Mouse (Mus musculus) embryonic facial prominence, embryonic 12.5 days (tissue): ENCODE results near the gene Zbtb16. TPM values are rescaled to one million over a fixed set of nuclear protein-coding genes. Genes with fewer than 3 reads are reported as not detected.
A peak's percentile ranks its signal among the peaks of the same experiment; 100 is the strongest.

Source experiments
- ATAC-seq: fragments of 200-750 bp; cut with Nextera tagmentation; 2 replicates; pipeline ENCODE4 v1.8.0; 2017; ENCODE audit not compliant: insufficient number of reproducible peaks, insufficient read depth, low FRiP score, low TSS enrichment
- H3K27ac ChIP-seq: fragments of 300-500 bp; sonication (generic); 2 replicates; pipeline ENCODE4 v1.5.1; 2016; ENCODE audit warnings: mild to moderate bottlenecking
- H3K27me3 ChIP-seq: fragments of 300-500 bp; sonication (generic); 2 replicates; pipeline ENCODE4 v1.6.1; 2016; ENCODE audit warnings: mild to moderate bottlenecking, moderate library complexity
- H3K36me3 ChIP-seq: fragments of 300-500 bp; sonication (generic); 2 replicates; pipeline ENCODE4 v1.6.1; 2016; ENCODE audit warnings: mild to moderate bottlenecking
- H3K4me1 ChIP-seq: fragments of 300-500 bp; sonication (generic); 2 replicates; pipeline ENCODE4 v1.6.1; 2016
- H3K4me2 ChIP-seq: fragments of 300-500 bp; sonication (generic); replicated peaks from 2 replicates; pipeline ENCODE4 v1.6.1; 2016; ENCODE audit warnings: mild to moderate bottlenecking, moderate library complexity
- H3K4me3 ChIP-seq: fragments of 300-500 bp; sonication (generic); 2 replicates; pipeline ENCODE4 v1.5.1; 2016; ENCODE audit warnings: mild to moderate bottlenecking
- H3K9ac ChIP-seq: fragments of 300-500 bp; sonication (generic); 2 replicates; pipeline ENCODE4 v1.6.1; 2016; ENCODE audit warnings: mild to moderate bottlenecking, moderate library complexity
- H3K9me3 ChIP-seq: fragments of 300-500 bp; sonication (generic); 2 replicates; pipeline ENCODE4 v1.6.1; 2016; ENCODE audit warnings: mild to moderate bottlenecking, moderate library complexity
- WGBS: fragments of 180-500 bp; shearing (Covaris S2); methylation state at CpG from one replicate; pipeline ENCODE4 v1.1.7; 2016; 5-methylcytosine and 5-hydroxymethylcytosine counted together
- polyA plus RNA-seq: library from polyadenylated mRNA; unstranded; fragments of >200 nt; fragmentation: Nextera tagmentation; extraction: Ambion mirVana; gene quantifications from 2 replicates; pipeline ENCODE4 v1.2.1, GENCODE M21; 2016

The Zbtb16 gene
- polyA plus RNA-seq, 1 experiment from 2014 or later, result 4.1 TPM

DNA sequence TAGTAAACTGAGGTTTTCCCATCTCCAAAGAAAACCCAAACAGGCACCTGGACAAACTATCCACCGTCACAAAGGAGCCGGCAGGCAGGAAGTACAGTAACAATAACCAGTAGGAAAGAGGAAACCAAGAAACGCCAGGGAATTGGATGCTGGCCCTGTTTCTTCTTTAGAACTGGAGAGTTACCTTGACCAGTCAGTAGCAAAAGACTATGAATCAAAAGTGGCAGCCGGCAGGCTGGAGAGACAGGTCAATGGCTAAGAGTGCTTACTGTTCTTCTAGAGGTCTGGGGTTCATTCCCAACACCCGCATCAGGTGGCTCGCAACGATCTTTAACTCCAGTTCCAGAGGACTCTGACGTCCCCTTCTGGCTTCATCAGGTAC, 74.9 kb downstream of the Zbtb16 start:
- Histone ChIP-seq H3K27me3 (no peaks in the 10 kb centered on the region), H3K36me3 (no peaks in the 10 kb centered on the region), H3K4me3 (no peak overlapping the region), H3K9me3 (no peaks in the 10 kb centered on the region), H3K4me2 (no peak overlapping the region), H3K4me1 (peaks cover 32% of the 10 kb centered on the region), H3K9ac (no peak overlapping the region), H3K27ac (peak overlapping the region; percentile 78)
- ATAC-seq, result no peak
- WGBS, result 62% methylated on average over 8 of the region's 8 CpGs

DNA sequence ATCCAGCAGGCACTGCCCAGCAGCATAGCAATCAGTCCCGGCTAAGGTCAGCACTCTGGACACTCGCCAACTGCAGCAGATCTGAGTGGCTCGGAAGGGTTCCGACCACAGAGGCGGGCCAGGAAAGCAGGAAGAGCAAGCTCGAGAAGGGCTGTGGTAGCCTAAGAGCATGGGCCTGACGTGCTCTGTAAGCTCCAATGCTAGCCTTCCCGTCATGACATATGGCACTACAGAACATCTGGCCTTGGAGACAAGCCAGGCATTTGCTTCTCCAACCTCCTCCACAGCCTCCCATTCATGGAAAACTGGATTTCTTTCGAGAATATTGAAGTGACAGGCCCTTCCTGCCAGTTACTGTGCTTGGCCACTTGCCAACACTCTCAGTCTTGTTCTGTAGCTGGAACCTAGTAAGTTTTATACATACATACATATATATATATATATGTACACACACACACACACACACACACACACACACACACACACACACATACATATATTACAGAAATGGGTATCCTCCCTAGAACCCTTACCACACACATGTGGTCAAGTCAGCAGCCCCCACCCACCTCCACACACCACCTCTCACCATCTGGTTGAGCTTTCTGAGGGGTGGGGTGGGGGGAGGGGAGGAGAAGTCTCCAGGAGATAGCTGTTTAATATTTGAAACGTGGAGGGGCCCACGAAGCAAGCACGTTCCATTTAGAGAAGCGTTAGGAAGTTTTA, 75.4 kb downstream of the Zbtb16 start:
- no peaks in the 10 kb centered on the region for H3K36me3 ChIP-seq
- ATAC-seq, result peak; percentile 76
- no peaks in the 10 kb centered on the region for H3K9me3 ChIP-seq
- no peak overlapping the region for H3K4me2 ChIP-seq
- H3K9ac ChIP-seq, result no peak overlapping the region
- peaks cover 37% of the 10 kb centered on the region for H3K4me1 ChIP-seq
- peak overlapping the region; percentile 78 for H3K27ac ChIP-seq
- H3K27me3 ChIP-seq, result no peaks in the 10 kb centered on the region
- 40% methylated on average over 13 of the region's 13 CpGs for WGBS
- no peak overlapping the region for H3K4me3 ChIP-seq

DNA sequence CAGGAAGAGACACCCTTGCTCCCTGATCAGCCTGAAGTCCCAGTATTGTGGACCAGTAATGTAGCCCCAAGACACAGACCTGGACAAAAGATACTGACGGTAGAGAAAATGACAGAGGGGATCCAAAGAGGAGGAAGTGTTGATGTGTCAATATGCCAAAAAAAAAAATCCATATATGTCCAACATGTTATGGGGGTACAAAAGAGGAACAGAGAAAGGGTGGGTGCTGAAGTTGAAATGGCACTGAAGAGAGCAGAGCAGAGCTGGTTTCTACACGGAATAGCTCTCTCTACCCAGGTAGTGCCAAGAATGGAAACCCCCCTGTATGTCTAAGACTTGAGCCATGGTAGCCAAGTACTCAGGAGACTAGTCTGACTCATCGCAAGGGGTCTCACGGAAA, 76.9 kb downstream of the Zbtb16 start:
- peaks cover 41% of the 10 kb centered on the region for H3K4me1 ChIP-seq
- H3K27ac ChIP-seq, result no peak overlapping the region

DNA sequence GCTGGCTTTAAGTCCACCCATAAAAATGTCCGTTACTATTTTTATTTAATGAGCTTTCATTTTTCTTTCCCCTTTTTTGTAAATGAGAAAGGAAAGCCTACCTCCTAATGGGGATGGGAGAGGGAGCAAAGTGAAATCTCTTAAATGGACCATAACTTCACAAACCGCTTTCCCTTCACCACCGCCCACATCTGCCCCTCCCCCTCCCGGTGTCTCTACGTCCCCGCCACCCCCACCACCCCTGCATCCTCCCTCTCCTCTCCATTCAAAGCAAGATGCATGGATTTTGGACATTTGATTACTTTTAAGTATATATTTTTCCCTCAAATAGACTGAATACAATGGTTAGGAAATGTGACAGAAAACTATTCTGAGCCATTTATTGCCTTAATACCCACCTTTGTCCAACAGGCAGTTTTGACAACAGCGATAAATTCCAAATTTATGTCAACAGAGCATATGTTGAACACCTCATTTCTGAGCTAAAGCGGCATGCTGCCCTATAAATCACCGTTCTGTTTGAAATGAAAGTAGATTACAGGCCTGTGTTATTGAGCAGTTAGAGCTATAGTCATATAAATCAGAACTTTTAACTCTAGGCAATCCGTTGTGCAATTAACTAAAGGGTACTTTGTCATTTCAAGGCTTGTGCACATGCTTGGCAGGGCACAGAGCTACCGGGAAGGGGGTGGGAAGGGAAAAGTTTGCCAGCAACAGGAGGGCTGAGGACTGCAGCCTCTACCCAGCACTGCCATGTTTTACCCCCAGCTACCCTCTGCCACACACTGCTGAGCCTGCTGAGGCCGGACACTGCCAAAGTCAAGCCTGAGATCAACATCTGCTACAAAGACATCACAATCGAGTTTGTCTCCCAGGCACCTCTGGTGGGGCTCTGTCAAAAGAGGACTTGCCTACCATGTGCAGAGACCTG, 78.1 kb downstream of the Zbtb16 start:
- 66% methylated on average over 13 of the region's 13 CpGs for WGBS
- Histone ChIP-seq H3K27me3 (no peaks in the 10 kb centered on the region), H3K4me2 (no peak overlapping the region), H3K4me3 (no peak overlapping the region), H3K4me1 (peaks cover 41% of the 10 kb centered on the region), H3K27ac (no peak overlapping the region), H3K36me3 (no peaks in the 10 kb centered on the region), H3K9ac (no peak overlapping the region), H3K9me3 (no peaks in the 10 kb centered on the region)
- ATAC-seq, result no peak

More for the DNA sequence above, 76.9 kb downstream of the Zbtb16 start:
- no peaks in the 10 kb centered on the region for H3K9me3 ChIP-seq
- no peaks in the 10 kb centered on the region for H3K36me3 ChIP-seq
- no peak overlapping the region for H3K9ac ChIP-seq
- no peak overlapping the region for H3K4me3 ChIP-seq
- H3K4me2 ChIP-seq, result no peak overlapping the region
- no peak for ATAC-seq
- no peaks in the 10 kb centered on the region for H3K27me3 ChIP-seq
- 89% methylated on average over 4 of the region's 4 CpGs for WGBS

DNA sequence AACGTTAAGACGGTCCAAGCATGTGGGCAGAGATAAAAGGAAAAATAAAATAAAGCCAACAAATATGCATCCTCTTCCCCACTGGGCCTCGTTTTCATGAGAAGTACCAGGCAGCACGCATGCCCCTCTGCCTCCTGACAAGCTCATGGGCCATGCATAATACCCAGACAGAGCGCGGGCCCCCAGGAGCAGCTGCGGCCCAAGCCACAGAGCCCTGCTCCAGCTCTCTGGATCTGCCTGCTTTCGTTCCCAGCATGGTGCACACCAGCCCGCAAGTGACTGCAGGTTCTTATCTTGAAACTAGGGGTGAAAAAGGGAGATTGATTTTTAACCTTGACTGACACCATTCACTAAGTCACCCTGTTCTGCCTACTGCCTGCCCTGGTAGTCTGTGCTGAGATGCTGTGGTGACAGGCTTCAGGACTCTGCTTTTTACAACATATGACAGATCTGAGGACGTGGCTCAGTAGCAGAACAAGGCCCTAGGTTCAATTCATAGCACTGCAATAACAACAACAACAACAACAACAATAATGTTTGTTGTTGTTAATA, 79.7 kb downstream of the Zbtb16 start:
- Histone ChIP-seq H3K9ac (no peak overlapping the region), H3K9me3 (no peaks in the 10 kb centered on the region), H3K36me3 (no peaks in the 10 kb centered on the region), H3K4me1 (peaks cover 34% of the 10 kb centered on the region), H3K27me3 (no peaks in the 10 kb centered on the region), H3K27ac (0 out of 2 replicates have a peak overlapping the region, but pooled peaks have one; percentile 5), H3K4me2 (no peak overlapping the region), H3K4me3 (no peak overlapping the region)
- 46% methylated on average over 10 of the region's 10 CpGs for WGBS
- ATAC-seq, result no peak

DNA sequence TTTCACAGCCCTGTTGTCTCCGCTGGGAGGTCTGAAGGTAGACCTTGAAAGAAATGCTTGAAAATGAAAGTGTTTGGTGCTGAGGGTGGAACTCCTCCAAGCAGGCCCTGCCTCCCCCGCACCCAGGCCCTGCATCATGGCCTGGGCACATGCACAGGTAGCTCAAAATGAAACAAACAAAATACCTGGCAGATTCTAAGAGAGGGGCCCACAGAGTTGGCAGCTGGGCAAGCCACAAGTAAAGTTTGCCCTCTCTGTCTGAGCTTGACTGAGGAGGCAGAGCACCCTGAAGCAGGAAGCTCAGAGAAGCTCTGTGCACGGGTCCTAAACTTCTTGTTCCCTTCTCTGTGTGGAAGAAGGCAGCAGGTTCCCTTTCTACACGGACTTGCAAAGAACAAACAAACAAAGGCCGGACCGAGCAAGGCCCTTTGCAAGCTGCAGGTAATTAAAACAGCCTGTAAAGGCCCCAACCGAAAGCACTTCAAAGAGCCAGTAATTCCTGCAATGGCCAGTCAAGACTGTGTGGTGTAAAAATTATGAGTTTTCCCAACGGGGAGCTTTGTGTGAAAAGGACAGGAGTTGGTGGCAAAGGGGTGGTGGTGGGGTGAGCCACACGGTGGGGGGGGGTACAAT, 80.5 kb downstream of the Zbtb16 start:
- H3K9ac ChIP-seq, result no peak overlapping the region
- H3K27me3 ChIP-seq, result no peaks in the 10 kb centered on the region
- H3K36me3 ChIP-seq, result no peaks in the 10 kb centered on the region
- H3K9me3 ChIP-seq, result no peaks in the 10 kb centered on the region
- H3K4me1 ChIP-seq, result peaks cover 26% of the 10 kb centered on the region
- peak overlapping the region; percentile 5; the same call in 1 of the 2 replicates for H3K27ac ChIP-seq
- no peak overlapping the region for H3K4me2 ChIP-seq
- WGBS, result 27% methylated on average over 9 of the region's 9 CpGs
- no peak overlapping the region for H3K4me3 ChIP-seq
- no peak for ATAC-seq

DNA sequence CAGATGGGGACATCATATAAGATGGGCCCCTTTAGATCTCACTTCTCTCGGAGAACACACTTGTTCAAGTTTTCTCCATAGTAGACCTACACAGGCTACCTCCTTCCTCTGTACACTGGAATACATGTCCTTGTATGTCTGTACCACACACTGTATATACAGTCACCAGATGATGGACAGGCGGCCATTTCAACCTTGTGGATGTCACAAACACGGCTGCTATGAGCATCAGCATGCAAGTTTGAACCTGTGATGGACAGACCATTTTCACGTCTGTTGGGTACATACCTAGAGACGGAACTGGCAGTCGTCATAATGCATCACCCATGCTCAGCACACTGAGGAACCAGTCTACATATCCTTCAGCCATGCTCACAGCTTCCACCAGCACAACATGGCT, 81.6 kb downstream of the Zbtb16 start:
- ATAC-seq, result no peak; the same call in 1 of the 2 replicates
- no peaks in the 10 kb centered on the region for H3K27me3 ChIP-seq
- H3K4me3 ChIP-seq, result no peak overlapping the region
- no peak overlapping the region for H3K9ac ChIP-seq
- H3K9me3 ChIP-seq, result no peaks in the 10 kb centered on the region
- no peak overlapping the region for H3K4me2 ChIP-seq
- 95% methylated on average over 6 of the region's 6 CpGs for WGBS
- H3K27ac ChIP-seq, result no peak overlapping the region
- H3K36me3 ChIP-seq, result no peaks in the 10 kb centered on the region
- H3K4me1 ChIP-seq, result peaks cover 17% of the 10 kb centered on the region

DNA sequence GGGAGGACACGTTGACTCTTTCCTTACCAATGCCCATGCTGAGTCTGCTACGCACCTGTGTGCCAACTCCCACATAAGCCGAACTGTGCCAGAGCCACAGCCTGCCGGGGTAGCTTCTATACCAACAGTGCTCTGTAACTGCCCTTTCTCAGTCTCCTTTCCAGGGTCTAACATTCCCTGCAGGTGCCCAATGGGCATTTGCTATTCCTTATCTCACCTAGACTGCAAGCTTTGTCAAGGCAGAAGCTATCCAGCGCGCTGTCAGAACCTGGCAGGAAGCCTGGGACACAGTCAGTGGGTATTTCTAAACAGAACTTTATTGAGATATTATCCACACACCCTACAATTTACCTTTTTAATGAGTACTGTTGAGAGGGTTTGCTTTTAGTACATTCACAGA, 82.1 kb downstream of the Zbtb16 start:
- H3K4me1 ChIP-seq, result peaks cover 17% of the 10 kb centered on the region
- no peak for ATAC-seq
- H3K36me3 ChIP-seq, result no peaks in the 10 kb centered on the region
- no peaks in the 10 kb centered on the region for H3K9me3 ChIP-seq
- no peak overlapping the region for H3K4me3 ChIP-seq
- no peak overlapping the region for H3K4me2 ChIP-seq
- no peak overlapping the region for H3K9ac ChIP-seq
- no peaks in the 10 kb centered on the region for H3K27me3 ChIP-seq
- WGBS, result 94% methylated on average over 6 of the region's 6 CpGs
- no peak overlapping the region for H3K27ac ChIP-seq

DNA sequence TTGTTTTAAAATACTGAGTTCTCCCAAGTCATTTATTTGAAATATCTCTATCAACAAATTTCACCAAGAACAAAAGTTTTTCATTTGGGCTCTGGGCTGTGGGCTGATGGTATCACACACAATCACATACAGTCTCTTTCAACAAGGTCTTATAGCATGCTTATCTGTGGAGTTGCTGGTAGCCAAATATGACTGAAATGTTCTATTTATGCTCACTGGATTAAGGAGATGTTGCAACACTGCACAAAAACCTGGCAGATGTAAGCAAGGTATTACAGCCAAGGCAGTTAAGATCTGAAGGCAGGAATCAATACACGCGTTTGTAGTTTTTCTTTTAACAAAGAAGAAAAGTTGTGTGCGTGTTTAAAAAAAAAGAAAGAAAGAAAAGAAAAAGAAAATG, 84.1 kb downstream of the Zbtb16 start:
- WGBS, result 89% methylated on average over 3 of the region's 3 CpGs
- Histone ChIP-seq H3K9me3 (no peaks in the 10 kb centered on the region), H3K4me2 (no peak overlapping the region), H3K27me3 (no peaks in the 10 kb centered on the region), H3K4me1 (peaks cover 15% of the 10 kb centered on the region), H3K27ac (no peak overlapping the region), H3K36me3 (no peaks in the 10 kb centered on the region), H3K9ac (no peak overlapping the region), H3K4me3 (no peak overlapping the region)
- ATAC-seq, result no peak

DNA sequence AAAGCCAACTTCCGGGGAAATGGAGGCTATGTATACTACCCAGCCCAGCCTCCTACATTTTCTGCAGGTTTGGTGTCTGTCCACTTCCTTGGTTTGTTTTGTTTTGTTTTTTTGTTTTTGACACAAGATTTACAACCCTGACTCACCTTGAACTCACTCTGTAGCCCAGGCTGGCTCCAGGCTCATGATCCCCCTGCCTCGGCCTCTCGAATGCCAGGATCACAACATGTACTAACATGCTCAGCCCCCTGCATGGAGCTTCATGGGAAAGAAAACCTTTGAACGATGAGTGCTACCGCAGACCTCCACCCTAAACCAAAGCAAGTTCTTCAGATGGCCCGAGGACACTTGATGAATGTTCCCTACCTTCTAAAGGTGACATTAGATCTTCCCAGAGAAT, 86.4 kb downstream of the Zbtb16 start:
- Histone ChIP-seq H3K36me3 (no peaks in the 10 kb centered on the region), H3K9ac (no peak overlapping the region), H3K4me3 (no peak overlapping the region), H3K27ac (no peak overlapping the region), H3K9me3 (no peaks in the 10 kb centered on the region), H3K4me1 (0 out of 2 replicates have a peak, but pooled peaks cover 6% of the 10 kb centered on the region), H3K4me2 (no peak overlapping the region), H3K27me3 (no peaks in the 10 kb centered on the region)
- 80% methylated on average over 6 of the region's 6 CpGs for WGBS
- ATAC-seq, result no peak

DNA sequence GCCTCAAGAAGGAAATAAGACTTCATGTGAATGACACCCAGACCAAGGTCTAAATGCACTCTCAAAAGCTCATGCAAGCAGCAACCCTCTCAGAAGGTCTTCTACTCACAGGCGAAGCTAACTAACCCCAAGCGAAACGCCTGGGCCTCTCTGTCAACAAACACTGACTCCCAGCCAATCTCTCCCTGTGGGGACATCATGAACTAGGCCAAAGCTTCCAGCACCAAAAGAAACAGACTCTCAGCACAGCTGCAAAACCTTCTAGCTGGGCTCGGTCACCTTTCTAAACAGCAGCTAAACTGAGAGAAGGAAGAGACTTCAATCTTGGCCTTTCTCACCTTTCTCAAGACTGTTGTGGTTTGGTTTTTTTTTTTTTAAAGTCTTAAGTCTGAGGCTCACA, 86.9 kb downstream of the Zbtb16 start:
- Histone ChIP-seq H3K9ac (no peak overlapping the region), H3K9me3 (no peaks in the 10 kb centered on the region), H3K27ac (no peak overlapping the region), H3K4me3 (no peak overlapping the region), H3K4me1 (0 out of 2 replicates have a peak, but pooled peaks cover 6% of the 10 kb centered on the region), H3K27me3 (no peaks in the 10 kb centered on the region), H3K4me2 (no peak overlapping the region), H3K36me3 (no peaks in the 10 kb centered on the region)
- no peak for ATAC-seq
- 73% methylated on average over 4 of the region's 4 CpGs for WGBS
